Mouse (Mus musculus) brain, adult 10 weeks (tissue): Measurements from ENCODE around the gene Vmn1r3. TPM values are rescaled to one million over a fixed set of nuclear protein-coding genes. Genes with fewer than 3 reads are reported as not detected.

ENCODE experiments used
- polyA plus RNA-seq: library from polyadenylated mRNA; stranded (reverse); fragments of 350-450 nt; fragmentation: Illumina TruSeq; extraction: RNeasy Lipid Tissue Mini Kit (QIAGEN cat#74804); gene quantifications from one replicate; pipeline ENCODE4 v1.2.3, GENCODE M21; 2015; ENCODE audit warnings: low read depth, low replicate concordance

The Vmn1r3 gene
- polyA plus RNA-seq: not detected

GRCm38 (mm10) chr4:3185258-3185657, at the start of gene Vmn1r3:
Vmn1r3 (minus strand) TSS chr4:3185358.

GRCm38 (mm10) chr4:3167020-3167419, 18.1 kb downstream of the Vmn1r3 start, which contains the start of gene Vmn1r2:
Vmn1r2 (plus strand) TSS chr4:3167320.

Other genes with a start within 250 kb of the Vmn1r3 start
- gene Vmn1r2, start 18.0 kb downstream of the Vmn1r3 start, polyA plus RNA-seq: not detected